Mouse (Mus musculus): Measurements from ENCODE around the gene Rabgap1. TPM values are rescaled to one million over a fixed set of nuclear protein-coding genes. Genes with fewer than 3 reads are reported as not detected.
"Not testable (repeated sequence)": the region's sequence is repeated elsewhere in the genome, so short reads cannot be mapped to it uniquely, and the experiment has no call there.

The Rabgap1 gene
- polyA plus RNA-seq, 1 experiment from 2014 or later, result 27.2 TPM

DNA sequence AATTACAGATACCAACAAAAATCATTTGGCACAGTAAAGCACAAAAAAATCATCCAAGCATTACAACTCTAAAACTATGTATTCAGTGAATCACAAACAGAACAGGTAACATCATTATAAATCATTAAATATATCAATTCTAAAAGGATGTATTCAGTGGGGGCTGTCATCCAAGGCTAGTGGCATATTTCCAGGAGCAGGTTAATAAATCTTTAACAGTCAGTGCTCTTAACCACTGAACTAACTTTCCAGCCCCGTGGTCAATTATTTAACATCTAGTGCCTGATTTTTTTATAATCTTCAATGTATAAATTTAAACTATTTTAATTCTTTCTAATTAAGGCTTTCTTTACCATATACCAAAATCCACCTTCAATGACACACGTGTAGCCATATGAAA is 62.8 kb downstream of the Rabgap1 start:
- H3K27me3 ChIP-seq (replicated peaks; ENCODE audit: control insufficient read depth, insufficient read depth, low read length); ATAC-seq; H3K4me1 ChIP-seq (ENCODE audit: control insufficient read depth, insufficient read depth, low read length); H3K4me3 ChIP-seq (ENCODE audit: low read length); H3K9me3 ChIP-seq (ENCODE audit: control insufficient read depth, low read length); H3K36me3 ChIP-seq (ENCODE audit: control insufficient read depth, insufficient read depth, low read length); H3K4me2 ChIP-seq (ENCODE audit: low read depth, low read length); H3K27ac ChIP-seq (ENCODE audit: low read length); H3K9ac ChIP-seq (ENCODE audit: low read depth, low read length): not testable (repeated sequence)
- 93% methylated on average over 2 of the region's 2 CpGs for WGBS

DNA sequence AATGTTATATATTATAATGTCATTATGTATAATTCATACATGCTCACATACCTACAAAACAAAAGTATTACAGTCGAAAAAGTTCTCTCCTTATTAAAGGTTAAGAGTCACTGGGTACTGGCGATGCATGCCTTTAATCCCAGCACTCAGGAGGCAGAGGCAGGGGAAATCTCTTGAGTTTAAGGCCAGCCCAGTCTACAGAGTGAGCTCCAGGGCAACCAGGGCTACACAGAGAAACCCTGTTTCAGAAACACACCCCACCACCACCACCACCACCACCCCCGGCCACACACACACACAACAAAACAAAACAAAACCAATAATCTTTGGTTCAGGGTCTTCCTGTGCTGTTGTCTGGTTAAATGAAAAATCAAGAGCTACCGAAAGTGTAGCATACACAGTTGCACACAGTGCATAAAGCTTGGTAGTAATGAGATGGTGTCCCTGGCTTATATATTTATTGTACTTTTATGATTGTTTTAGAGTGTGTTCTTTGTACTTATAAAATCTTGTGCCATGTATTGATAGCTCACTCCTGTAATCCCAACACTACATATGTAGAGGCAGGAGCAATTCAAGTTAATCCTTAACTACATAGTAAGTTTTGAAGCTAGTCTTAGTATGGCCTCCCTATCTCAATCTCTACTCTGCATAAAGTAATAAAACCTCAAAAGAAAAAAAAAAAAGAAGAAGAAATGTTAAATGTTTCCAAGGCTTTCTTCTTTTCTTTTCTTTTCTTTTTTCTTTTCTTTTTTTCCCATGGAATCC is 68.2 kb downstream of the Rabgap1 start:
- Histone ChIP-seq H3K4me1 (ENCODE audit: control insufficient read depth, insufficient read depth, low read length) (peaks cover 6% of the 10 kb centered on the region), H3K27me3 (replicated peaks; ENCODE audit: control insufficient read depth, insufficient read depth, low read length) (no peaks in the 10 kb centered on the region), H3K9me3 (ENCODE audit: control insufficient read depth, low read length) (no peaks in the 10 kb centered on the region), H3K27ac (ENCODE audit: low read length) (peak overlapping the region; percentile 63), H3K4me3 (ENCODE audit: low read length) (no peak overlapping the region), H3K36me3 (ENCODE audit: control insufficient read depth, insufficient read depth, low read length) (no peaks in the 10 kb centered on the region), H3K4me2 (ENCODE audit: low read depth, low read length) (no peak overlapping the region), H3K9ac (ENCODE audit: low read depth, low read length) (no peak overlapping the region)
- peak; percentile 92 for ATAC-seq
- 64% methylated on average over 4 of the region's 4 CpGs for WGBS

DNA sequence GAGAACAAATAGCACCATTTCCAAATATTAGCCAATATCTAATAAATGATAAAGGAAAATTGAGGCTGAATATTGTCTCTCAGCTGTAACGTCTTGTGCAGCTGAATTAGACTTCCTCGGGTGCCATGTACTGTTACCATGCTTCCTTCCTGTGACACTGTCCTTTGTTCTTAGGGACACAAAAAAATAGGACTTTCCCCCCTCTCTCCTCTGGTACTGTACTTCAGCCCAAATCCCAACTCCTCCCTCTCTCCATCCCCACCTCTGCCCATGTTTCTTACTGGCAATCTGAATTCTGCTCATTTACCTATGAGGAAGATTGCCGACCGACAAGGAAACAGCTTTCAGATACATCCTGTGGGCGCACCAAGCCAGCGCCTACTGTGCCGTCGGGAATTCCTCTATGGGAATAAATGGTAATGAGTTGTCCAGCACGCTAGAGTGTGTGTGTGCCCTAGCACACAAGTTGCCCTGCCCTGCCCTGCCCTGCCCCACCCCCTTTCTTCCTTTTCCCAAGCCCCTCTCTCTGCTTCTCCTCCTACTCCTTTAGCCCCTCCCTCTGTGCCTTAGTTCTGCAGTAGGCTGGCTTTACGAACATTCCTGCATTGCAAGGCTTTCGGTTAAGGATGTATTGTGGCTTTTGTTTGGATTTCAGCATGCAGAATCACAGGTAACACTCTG is 73.1 kb downstream of the Rabgap1 start, which contains the start of gene Gpr21:
Gpr21 (plus strand) TSS at position 303 of the 681 bp plus-strand sequence.
- no peak within 1 kb of the TSS for H3K4me3 ChIP-seq (ENCODE audit: low read length)
- 27% methylated on average over 11 of the region's 11 CpGs for WGBS

DNA sequence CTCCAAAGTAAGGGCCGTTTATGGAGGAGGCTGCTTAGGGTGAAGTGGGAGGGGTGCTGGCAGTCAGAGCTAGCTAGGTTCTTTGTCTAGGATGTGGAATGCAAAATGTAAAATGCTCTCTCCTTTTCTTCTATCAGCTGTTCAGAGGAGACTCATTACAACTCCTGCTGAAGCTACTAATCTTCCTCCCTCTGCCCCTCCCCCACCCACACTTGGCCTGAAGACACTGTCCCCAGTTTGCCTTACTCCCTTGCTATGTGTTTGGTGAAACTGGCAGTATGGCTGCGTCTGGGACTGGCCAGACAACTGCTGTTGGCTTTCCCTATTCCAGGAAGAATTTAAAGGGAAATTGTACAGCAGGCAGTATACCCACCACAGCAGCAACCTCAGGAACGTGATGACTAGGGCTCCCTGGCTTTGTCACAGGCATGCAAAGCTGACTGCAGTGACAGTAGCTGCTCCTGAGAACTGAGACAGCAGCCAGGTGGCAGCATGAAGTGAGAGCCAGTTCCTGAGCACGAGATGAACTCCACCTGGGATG is 73.9 kb downstream of the Rabgap1 start:
- WGBS, result 50% methylated on average over 4 of the region's 4 CpGs
- H3K4me2 ChIP-seq (ENCODE audit: low read depth, low read length), result no peak overlapping the region
- no peak for ATAC-seq

More for the DNA sequence above, 73.1 kb downstream of the Rabgap1 start, which contains the start of gene Gpr21:
- H3K27ac ChIP-seq (ENCODE audit: low read length), result 0 out of 2 replicates have a peak within 1 kb of the TSS, but pooled peaks have one; percentile 8
- no peaks in the 10 kb centered on the region for H3K36me3 ChIP-seq (ENCODE audit: control insufficient read depth, insufficient read depth, low read length)
- H3K9me3 ChIP-seq (ENCODE audit: control insufficient read depth, low read length), result no peaks in the 10 kb centered on the region
- ATAC-seq, result peak; percentile 55
- no peaks in the 10 kb centered on the region for H3K27me3 ChIP-seq (replicated peaks; ENCODE audit: control insufficient read depth, insufficient read depth, low read length)
- no peak within 1 kb of the TSS for H3K9ac ChIP-seq (ENCODE audit: low read depth, low read length)
- peaks cover 3% of the 10 kb centered on the region; the same call in 1 of the 2 replicates for H3K4me1 ChIP-seq (ENCODE audit: control insufficient read depth, insufficient read depth, low read length)
- peak within 1 kb of the TSS; percentile 9; the same call in 1 of the 2 replicates for H3K4me2 ChIP-seq (ENCODE audit: low read depth, low read length)

DNA sequence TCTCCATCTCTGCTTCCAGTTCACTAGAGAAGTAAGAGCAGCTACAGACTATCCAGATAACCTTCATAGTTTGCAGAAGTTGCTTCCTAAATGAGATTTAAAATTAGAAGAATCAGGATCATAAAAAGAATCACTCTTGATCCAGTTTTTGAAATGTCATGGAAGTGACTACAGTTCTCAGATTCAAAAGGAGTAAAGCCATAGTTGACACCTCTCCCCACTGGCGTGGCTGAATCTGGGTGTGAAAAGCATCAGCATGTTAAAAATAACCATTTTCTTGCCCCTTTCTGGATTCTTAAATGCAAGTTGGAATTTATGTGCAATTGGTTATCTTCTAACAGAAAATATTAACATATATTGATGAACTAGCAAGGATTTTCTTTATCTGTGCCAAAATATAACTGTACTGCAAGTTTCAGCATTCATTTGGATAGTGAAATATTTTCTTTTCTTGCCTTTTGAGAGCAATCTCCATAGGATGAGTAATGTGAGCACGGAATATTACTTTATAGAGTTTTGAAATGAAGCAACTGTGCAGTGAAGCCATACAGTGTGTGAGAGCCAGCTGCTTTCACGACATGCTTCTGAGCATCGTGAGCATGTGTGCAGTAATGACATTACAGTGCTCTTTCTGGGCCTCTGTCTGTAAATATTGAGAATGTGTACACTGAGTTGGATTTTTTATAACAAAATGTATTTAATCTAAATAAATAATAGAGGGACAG is 75.6 kb downstream of the Rabgap1 start:
- Histone ChIP-seq H3K9ac (ENCODE audit: low read depth, low read length) (no peak overlapping the region), H3K9me3 (ENCODE audit: control insufficient read depth, low read length) (no peaks in the 10 kb centered on the region), H3K27me3 (replicated peaks; ENCODE audit: control insufficient read depth, insufficient read depth, low read length) (no peaks in the 10 kb centered on the region), H3K36me3 (ENCODE audit: control insufficient read depth, insufficient read depth, low read length) (no peaks in the 10 kb centered on the region), H3K4me3 (ENCODE audit: low read length) (no peak overlapping the region), H3K4me1 (ENCODE audit: control insufficient read depth, insufficient read depth, low read length) (peaks cover 3% of the 10 kb centered on the region; the same call in 1 of the 2 replicates), H3K27ac (ENCODE audit: low read length) (no peak overlapping the region), H3K4me2 (ENCODE audit: low read depth, low read length) (no peak overlapping the region)
- WGBS, result 63% methylated on average over 4 of the region's 4 CpGs
- ATAC-seq, result peak; percentile 66

More for the DNA sequence above, 73.9 kb downstream of the Rabgap1 start:
- Histone ChIP-seq H3K27me3 (replicated peaks; ENCODE audit: control insufficient read depth, insufficient read depth, low read length) (no peaks in the 10 kb centered on the region), H3K9me3 (ENCODE audit: control insufficient read depth, low read length) (no peaks in the 10 kb centered on the region), H3K4me1 (ENCODE audit: control insufficient read depth, insufficient read depth, low read length) (peaks cover 3% of the 10 kb centered on the region; the same call in 1 of the 2 replicates), H3K27ac (ENCODE audit: low read length) (no peak overlapping the region), H3K36me3 (ENCODE audit: control insufficient read depth, insufficient read depth, low read length) (no peaks in the 10 kb centered on the region), H3K4me3 (ENCODE audit: low read length) (no peak overlapping the region), H3K9ac (ENCODE audit: low read depth, low read length) (no peak overlapping the region)

DNA sequence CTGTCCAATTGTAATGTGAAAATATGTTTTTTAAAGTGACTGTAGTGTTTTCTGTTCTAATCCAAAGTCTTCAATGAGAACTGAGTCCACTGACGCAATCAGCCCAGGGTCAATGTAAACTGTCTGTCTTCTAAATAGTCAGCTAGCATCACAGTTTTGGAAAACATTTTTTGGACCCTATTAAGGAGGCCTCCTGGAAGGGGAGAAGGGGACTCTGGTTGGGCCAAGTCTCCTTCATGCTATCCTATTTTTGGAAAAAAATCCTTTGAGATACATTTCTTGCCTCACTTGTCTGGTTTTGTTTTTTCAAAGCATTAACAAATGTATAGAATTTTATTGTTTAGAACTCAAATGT is 76.2 kb downstream of the Rabgap1 start:
- no peak overlapping the region for H3K4me2 ChIP-seq (ENCODE audit: low read depth, low read length)
- no peak overlapping the region for H3K4me3 ChIP-seq (ENCODE audit: low read length)
- 69% methylated on average over 1 of the region's 1 CpGs for WGBS
- ATAC-seq, result peak; percentile 65
- H3K36me3 ChIP-seq (ENCODE audit: control insufficient read depth, insufficient read depth, low read length), result no peaks in the 10 kb centered on the region
- no peaks in the 10 kb centered on the region for H3K9me3 ChIP-seq (ENCODE audit: control insufficient read depth, low read length)
- no peak overlapping the region for H3K9ac ChIP-seq (ENCODE audit: low read depth, low read length)
- H3K27ac ChIP-seq (ENCODE audit: low read length), result no peak overlapping the region
- peaks cover 3% of the 10 kb centered on the region; the same call in 1 of the 2 replicates for H3K4me1 ChIP-seq (ENCODE audit: control insufficient read depth, insufficient read depth, low read length)
- H3K27me3 ChIP-seq (replicated peaks; ENCODE audit: control insufficient read depth, insufficient read depth, low read length), result no peaks in the 10 kb centered on the region

DNA sequence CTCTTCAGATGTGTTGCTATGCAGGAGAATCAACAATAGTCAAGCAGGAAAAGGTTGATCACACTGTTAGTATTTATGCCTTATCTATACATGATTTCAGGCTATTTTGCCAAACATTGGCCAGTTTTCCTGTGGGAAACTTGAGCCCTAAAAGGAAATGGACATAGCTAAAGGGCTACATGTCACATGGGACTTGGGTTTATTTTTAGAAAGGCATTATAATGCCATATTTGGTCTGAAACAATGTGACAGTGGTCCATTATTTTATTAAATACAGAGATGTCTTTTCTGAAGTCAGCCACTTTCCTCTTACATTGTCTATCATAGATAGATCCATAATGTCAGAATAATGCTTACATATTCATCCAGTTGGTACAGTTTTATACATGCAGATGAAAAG is 84.5 kb downstream of the Rabgap1 start:
- Histone ChIP-seq H3K27me3 (replicated peaks; ENCODE audit: control insufficient read depth, insufficient read depth, low read length) (no peaks in the 10 kb centered on the region), H3K4me2 (ENCODE audit: low read depth, low read length) (no peak overlapping the region), H3K27ac (ENCODE audit: low read length) (no peak overlapping the region), H3K4me3 (ENCODE audit: low read length) (no peak overlapping the region), H3K4me1 (ENCODE audit: control insufficient read depth, insufficient read depth, low read length) (no peaks in the 10 kb centered on the region), H3K9ac (ENCODE audit: low read depth, low read length) (no peak overlapping the region), H3K36me3 (ENCODE audit: control insufficient read depth, insufficient read depth, low read length) (no peaks in the 10 kb centered on the region), H3K9me3 (ENCODE audit: control insufficient read depth, low read length) (no peaks in the 10 kb centered on the region)
- ATAC-seq, result no peak

DNA sequence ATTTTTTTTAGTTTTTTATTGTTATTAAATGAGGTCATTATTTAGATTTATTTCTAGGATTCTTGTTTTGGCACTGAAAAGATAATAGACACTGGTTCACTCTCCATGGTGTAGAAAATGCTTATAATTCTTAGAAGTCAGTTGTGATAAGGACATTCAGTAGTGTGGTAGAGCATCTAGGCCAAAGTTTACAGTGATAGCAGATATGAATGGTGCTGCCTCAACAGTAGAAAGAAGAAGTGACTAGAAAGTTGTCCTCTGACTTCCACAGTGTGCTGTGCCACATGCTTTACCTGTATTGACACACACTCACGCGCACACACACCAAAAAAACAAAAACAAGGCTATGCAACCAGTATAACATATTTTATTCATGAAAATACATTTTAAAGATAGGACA is 86.3 kb downstream of the Rabgap1 start:
- no peaks in the 10 kb centered on the region for H3K9me3 ChIP-seq (ENCODE audit: control insufficient read depth, low read length)
- H3K4me1 ChIP-seq (ENCODE audit: control insufficient read depth, insufficient read depth, low read length), result no peaks in the 10 kb centered on the region
- no peak overlapping the region for H3K9ac ChIP-seq (ENCODE audit: low read depth, low read length)
- H3K4me3 ChIP-seq (ENCODE audit: low read length), result no peak overlapping the region
- peak; percentile 62; the same call in 1 of the 2 replicates for ATAC-seq
- no peak overlapping the region for H3K27ac ChIP-seq (ENCODE audit: low read length)
- WGBS, result 96% methylated on average over 2 of the region's 2 CpGs
- no peak overlapping the region for H3K4me2 ChIP-seq (ENCODE audit: low read depth, low read length)
- no peaks in the 10 kb centered on the region for H3K27me3 ChIP-seq (replicated peaks; ENCODE audit: control insufficient read depth, insufficient read depth, low read length)
- 0 out of 2 replicates have a peak, but pooled peaks cover 2% of the 10 kb centered on the region for H3K36me3 ChIP-seq (ENCODE audit: control insufficient read depth, insufficient read depth, low read length)

DNA sequence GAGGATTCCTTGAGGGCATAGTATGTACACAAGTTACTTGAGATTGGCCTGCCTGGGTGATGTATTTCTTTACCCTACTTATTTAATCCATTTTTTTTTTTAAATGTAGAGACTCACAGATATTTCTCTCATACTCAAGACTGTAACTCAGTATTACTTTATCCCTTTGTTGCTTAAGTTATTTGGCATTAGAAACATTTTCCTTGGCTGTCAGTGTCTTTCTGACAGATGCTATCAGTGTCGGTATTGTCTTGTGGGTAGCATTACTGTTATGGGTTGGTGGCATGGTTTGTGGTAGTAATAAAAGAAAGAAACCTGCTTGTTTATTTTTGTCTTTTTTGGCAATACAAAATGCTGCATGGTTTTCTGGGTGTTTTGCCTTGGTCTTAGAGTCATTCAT is 87.7 kb downstream of the Rabgap1 start:
- Histone ChIP-seq H3K27me3 (replicated peaks; ENCODE audit: control insufficient read depth, insufficient read depth, low read length) (no peaks in the 10 kb centered on the region), H3K9ac (ENCODE audit: low read depth, low read length) (no peak overlapping the region), H3K4me2 (ENCODE audit: low read depth, low read length) (no peak overlapping the region), H3K36me3 (ENCODE audit: control insufficient read depth, insufficient read depth, low read length) (0 out of 2 replicates have a peak, but pooled peaks cover 2% of the 10 kb centered on the region), H3K4me1 (ENCODE audit: control insufficient read depth, insufficient read depth, low read length) (no peaks in the 10 kb centered on the region), H3K27ac (ENCODE audit: low read length) (no peak overlapping the region), H3K4me3 (ENCODE audit: low read length) (no peak overlapping the region), H3K9me3 (ENCODE audit: control insufficient read depth, low read length) (no peaks in the 10 kb centered on the region)
- no peak for ATAC-seq
- 91% methylated on average over 1 of the region's 1 CpGs for WGBS

All from intestine, embryonic 16.5 days (tissue).